Mouse (Mus musculus) urinary bladder, postnatal 36 days (tissue): ENCODE results near the gene Card10.

Source experiments
- DNase-seq, 2 experiments: peaks; one replicate each; pipeline ENCODE4 v3.0.0; 2022; ENCODE audit warnings: low spot score in 2 of 2, mixed read lengths in 1 of 2

Gene Card10

DNA sequence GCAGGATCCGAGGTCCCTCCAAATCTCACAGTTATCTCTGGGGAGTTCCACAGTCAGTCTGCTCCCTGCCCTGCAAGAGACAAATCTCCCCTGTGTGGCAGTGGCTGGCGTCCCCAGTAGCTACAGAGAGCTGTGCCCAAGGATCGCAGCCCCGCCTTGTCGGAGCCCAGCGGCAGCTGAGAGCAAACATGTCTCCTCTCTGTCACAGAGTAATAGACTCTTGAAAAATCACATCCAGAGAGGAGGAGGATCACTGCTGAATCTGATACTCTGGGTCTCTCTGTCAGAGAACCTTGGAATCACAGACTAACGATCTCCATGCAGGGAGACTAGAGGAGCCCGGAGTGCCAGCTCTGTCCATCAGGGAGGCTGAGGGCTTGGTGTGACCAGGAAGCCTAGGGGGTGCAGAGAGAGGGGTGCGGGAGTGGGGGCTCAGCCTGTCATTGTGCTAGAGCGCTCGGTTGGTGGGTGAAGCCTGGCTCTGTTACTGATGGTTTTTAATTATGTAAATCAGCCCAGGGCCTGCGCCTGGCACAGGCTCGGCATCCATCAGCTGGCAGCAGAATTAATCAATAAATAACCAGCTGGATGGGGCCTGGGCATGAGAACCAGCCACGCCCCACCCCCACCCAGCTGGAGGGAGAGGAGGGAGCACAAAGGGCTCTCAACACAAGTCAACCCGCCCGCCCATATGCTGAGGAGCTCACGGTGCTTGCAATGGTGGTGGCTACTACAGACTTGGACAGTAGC, 67.2 kb downstream of the Card10 start:
- no peak for DNase-seq

GRCm38 (mm10) chr15:78731830-78732229, 71.0 kb downstream of the Card10 start:
- DNase-seq, result no peak

- no peak for DNase-seq
These were observed 72.4 kb downstream of the Card10 start for GRCm38 (mm10) chr15:78730315-78731049.

DNA sequence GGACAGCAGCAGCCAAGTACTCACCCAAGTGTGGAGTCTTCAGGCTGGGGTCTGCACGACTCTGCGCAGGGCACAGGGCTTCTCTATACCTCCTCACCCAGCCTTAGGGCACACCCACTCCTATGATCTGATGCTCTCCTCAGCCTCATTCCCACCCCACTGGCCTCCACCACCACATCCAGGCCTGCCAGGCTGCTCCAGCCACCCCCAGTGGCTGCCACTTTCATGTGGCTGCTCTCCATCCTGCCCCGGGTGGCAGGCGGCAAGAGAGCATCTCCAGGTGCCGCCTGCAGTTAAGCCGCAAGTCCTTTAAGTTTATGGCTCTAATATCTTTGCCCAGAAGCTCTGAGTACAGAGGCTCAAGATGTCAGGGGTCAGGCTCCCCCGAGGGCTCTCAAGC, 76.1 kb downstream of the Card10 start:
- DNase-seq, result no peak
